Mouse (Mus musculus): ENCODE results near the gene Mllt1. TPM values are rescaled to one million over a fixed set of nuclear protein-coding genes. Genes with fewer than 3 reads are reported as not detected.

The Mllt1 gene
- polyA plus RNA-seq (2015; fragmentation: Nextera tagmentation; extraction: Ambion mirVana) = 13.7 and 15.3 TPM in 2 replicates

GRCm38 (mm10) chr17:56935363-56936131 is at the start of gene Mllt1:
Gene Mllt1, minus strand, starts transcription at chr17:56935415.
- H3K4me1 ChIP-seq (replicated peaks; ENCODE audit: control insufficient read depth, insufficient read depth) = 0 out of 2 replicates have a peak, but pooled peaks cover 4% of the 10 kb centered on the region
- TF ChIP-seq EP300 (optimal IDR thresholded peaks at IDR 0.05) (no peak), CTCF (IDR thresholded peaks at IDR 0.05; ENCODE audit: low read depth) (peak; percentile 75)
- no peaks in the 10 kb centered on the region for H3K9me3 ChIP-seq (ENCODE audit: control insufficient read depth, low read length)
- 5% methylated on average over 52 of the region's 76 CpGs for WGBS
- H3K9ac ChIP-seq (ENCODE audit: low read length) = peak within 1 kb of the TSS; percentile 89
- peak; percentile 99 for DNase-seq (ENCODE audit: low spot score)
- H3K4me2 ChIP-seq (replicated peaks; ENCODE audit: low read depth) = peak within 1 kb of the TSS; percentile 98
- ATAC-seq (ENCODE audit: low FRiP score, low TSS enrichment) = peak; percentile 99
- H3K27me3 ChIP-seq (ENCODE audit: control insufficient read depth, insufficient read depth, low read length) = no peaks in the 10 kb centered on the region
- H3K36me3 ChIP-seq (ENCODE audit: control insufficient read depth, insufficient read depth, low read length) = no peaks in the 10 kb centered on the region
- H3K4me3 ChIP-seq (ENCODE audit: low read depth, low read length) = peak within 1 kb of the TSS; percentile 82
- H3K27ac ChIP-seq (replicated peaks) = peak within 1 kb of the TSS; percentile 87

DNA sequence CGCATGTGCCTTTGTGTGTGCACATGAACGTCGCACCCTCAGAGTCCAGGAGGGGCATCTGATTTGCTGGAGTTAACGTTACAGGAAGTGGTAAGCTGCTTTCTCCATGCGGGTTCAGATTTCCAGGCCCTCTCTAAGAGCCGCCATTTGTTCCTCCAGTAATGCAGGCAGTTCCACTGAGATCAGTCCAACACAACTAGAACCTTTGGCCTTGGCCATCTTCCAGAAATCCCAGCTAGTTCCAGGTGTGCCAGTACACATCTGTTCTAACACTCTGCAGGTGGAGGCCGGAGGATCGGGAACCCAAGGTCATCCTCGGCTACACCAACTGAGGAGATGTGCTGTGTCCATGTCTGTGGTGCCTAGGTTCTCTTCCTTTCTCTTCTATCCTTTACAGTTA is 49.7 kb upstream of the Mllt1 start:
- H3K36me3 ChIP-seq (ENCODE audit: control insufficient read depth, insufficient read depth, low read length) = no peaks in the 10 kb centered on the region
- no peak overlapping the region for H3K4me2 ChIP-seq (replicated peaks; ENCODE audit: low read depth)
- no peak overlapping the region for H3K4me3 ChIP-seq (ENCODE audit: low read depth, low read length)
- no peaks in the 10 kb centered on the region for H3K9me3 ChIP-seq (ENCODE audit: control insufficient read depth, low read length)
- DNase-seq (ENCODE audit: low spot score) (peak; percentile 11), ATAC-seq (ENCODE audit: low FRiP score, low TSS enrichment) (no peak)
- H3K4me1 ChIP-seq (replicated peaks; ENCODE audit: control insufficient read depth, insufficient read depth) = no peaks in the 10 kb centered on the region
- WGBS = 74% methylated on average over 9 of the region's 9 CpGs
- no peak overlapping the region for H3K9ac ChIP-seq (ENCODE audit: low read length)
- TF ChIP-seq EP300 (optimal IDR thresholded peaks at IDR 0.05) = no peak
- TF ChIP-seq CTCF (IDR thresholded peaks at IDR 0.05; ENCODE audit: low read depth) = no peak
- H3K27me3 ChIP-seq (ENCODE audit: control insufficient read depth, insufficient read depth, low read length) = no peaks in the 10 kb centered on the region
- H3K27ac ChIP-seq (replicated peaks) = no peak overlapping the region

GRCm38 (mm10) chr17:56982013-56982412 is 46.8 kb upstream of the Mllt1 start, which contains the start of gene Acer1:
Gene Acer1, minus strand, starts transcription at chr17:56982126.
- 48% methylated on average over 5 of the region's 5 CpGs for WGBS
- H3K36me3 ChIP-seq (ENCODE audit: control insufficient read depth, insufficient read depth, low read length) = no peaks in the 10 kb centered on the region
- peak within 1 kb of the TSS; percentile 3; the same call in 1 of the 2 replicates for H3K27ac ChIP-seq (replicated peaks)

GRCm38 (mm10) chr17:56981049-56981448 is 45.8 kb upstream of the Mllt1 start:
- H3K4me2 ChIP-seq (replicated peaks; ENCODE audit: low read depth) = no peak overlapping the region

More at GRCm38 (mm10) chr17:56982013-56982412, 46.8 kb upstream of the Mllt1 start, which contains the start of gene Acer1:
- Histone ChIP-seq H3K4me2 (replicated peaks; ENCODE audit: low read depth) (no peak within 1 kb of the TSS), H3K27me3 (ENCODE audit: control insufficient read depth, insufficient read depth, low read length) (no peaks in the 10 kb centered on the region), H3K9me3 (ENCODE audit: control insufficient read depth, low read length) (no peaks in the 10 kb centered on the region), H3K4me1 (replicated peaks; ENCODE audit: control insufficient read depth, insufficient read depth) (no peaks in the 10 kb centered on the region), H3K4me3 (ENCODE audit: low read depth, low read length) (0 out of 2 replicates have a peak within 1 kb of the TSS, but pooled peaks have one; percentile 1), H3K9ac (ENCODE audit: low read length) (no peak within 1 kb of the TSS)
- DNase-seq (ENCODE audit: low spot score) = peak; percentile 40
- peak; percentile 66; the same call in 1 of the 2 replicates for ATAC-seq (ENCODE audit: low FRiP score, low TSS enrichment)
- TF ChIP-seq CTCF (IDR thresholded peaks at IDR 0.05; ENCODE audit: low read depth) (no peak), EP300 (optimal IDR thresholded peaks at IDR 0.05) (no peak)

GRCm38 (mm10) chr17:56979524-56979923 is 44.3 kb upstream of the Mllt1 start:
- no peak overlapping the region for H3K27ac ChIP-seq (replicated peaks)
- no peaks in the 10 kb centered on the region for H3K36me3 ChIP-seq (ENCODE audit: control insufficient read depth, insufficient read depth, low read length)
- DNase-seq (ENCODE audit: low spot score) (no peak), ATAC-seq (ENCODE audit: low FRiP score, low TSS enrichment) (no peak)
- 49% methylated on average over 5 of the region's 8 CpGs for WGBS
- H3K4me3 ChIP-seq (ENCODE audit: low read depth, low read length) = no peak overlapping the region
- H3K4me2 ChIP-seq (replicated peaks; ENCODE audit: low read depth) = no peak overlapping the region
- H3K4me1 ChIP-seq (replicated peaks; ENCODE audit: control insufficient read depth, insufficient read depth) = no peaks in the 10 kb centered on the region
- H3K27me3 ChIP-seq (ENCODE audit: control insufficient read depth, insufficient read depth, low read length) = no peaks in the 10 kb centered on the region
- no peak overlapping the region for H3K9ac ChIP-seq (ENCODE audit: low read length)
- no peak for TF ChIP-seq CTCF (IDR thresholded peaks at IDR 0.05; ENCODE audit: low read depth)
- H3K9me3 ChIP-seq (ENCODE audit: control insufficient read depth, low read length) = no peaks in the 10 kb centered on the region

More at GRCm38 (mm10) chr17:56981049-56981448, 45.8 kb upstream of the Mllt1 start:
- Histone ChIP-seq H3K36me3 (ENCODE audit: control insufficient read depth, insufficient read depth, low read length) (no peaks in the 10 kb centered on the region), H3K9me3 (ENCODE audit: control insufficient read depth, low read length) (no peaks in the 10 kb centered on the region), H3K27me3 (ENCODE audit: control insufficient read depth, insufficient read depth, low read length) (no peaks in the 10 kb centered on the region), H3K4me3 (ENCODE audit: low read depth, low read length) (0 out of 2 replicates have a peak overlapping the region, but pooled peaks have one; percentile 1), H3K9ac (ENCODE audit: low read length) (no peak overlapping the region), H3K4me1 (replicated peaks; ENCODE audit: control insufficient read depth, insufficient read depth) (no peaks in the 10 kb centered on the region), H3K27ac (replicated peaks) (no peak overlapping the region)
- TF ChIP-seq CTCF (IDR thresholded peaks at IDR 0.05; ENCODE audit: low read depth) (no peak), EP300 (optimal IDR thresholded peaks at IDR 0.05) (no peak)
- DNase-seq (ENCODE audit: low spot score) (peak; percentile 27), ATAC-seq (ENCODE audit: low FRiP score, low TSS enrichment) (peak; percentile 69)
- WGBS = 50% methylated on average over 7 of the region's 7 CpGs

Measured in stomach, postnatal 0 days (tissue).